Mouse (Mus musculus): ENCODE measurements around the gene Maml2. TPM values are rescaled to one million over a fixed set of nuclear protein-coding genes. Genes with fewer than 3 reads are reported as not detected.

Gene Maml2
- polyA plus RNA-seq, 1 experiment from 2014 or later, result 7.3 TPM

DNA sequence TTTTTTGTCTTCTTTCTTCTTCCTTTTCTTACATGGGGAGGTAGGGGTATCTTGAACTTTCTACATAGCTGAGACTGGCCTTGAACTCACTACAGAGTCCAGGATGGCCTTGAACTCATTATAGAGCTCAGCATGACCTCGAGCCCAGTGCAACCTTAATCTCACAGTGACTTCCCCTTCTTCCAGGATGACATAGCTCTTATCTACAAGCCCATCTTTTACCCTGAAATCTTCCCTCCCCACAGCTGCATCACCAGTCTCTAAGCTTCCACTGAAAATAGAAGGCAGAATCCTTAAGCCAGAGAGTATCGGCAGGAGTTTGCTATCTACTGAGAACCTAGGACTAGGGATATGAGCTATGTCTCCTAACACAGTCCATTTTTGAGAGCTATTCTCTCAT lies 375.5 kb downstream of the Maml2 start:
- no peak for DNase-seq (ENCODE audit: low spot score)
- no peak overlapping the region for H3K27ac ChIP-seq

GRCm38 (mm10) chr9:13678026-13678425 lies 380.3 kb downstream of the Maml2 start:
- 79% methylated on average over 2 of the region's 2 CpGs for WGBS
- Histone ChIP-seq H3K4me1 (peaks cover 11% of the 10 kb centered on the region), H3K27ac (no peak overlapping the region), H3K4me3 (no peak overlapping the region), H3K9me3 (no peaks in the 10 kb centered on the region), H3K27me3 (ENCODE audit: insufficient read depth, poor library complexity, severe bottlenecking) (no peaks in the 10 kb centered on the region), H3K36me3 (no peaks in the 10 kb centered on the region)
- no peak for DNase-seq (ENCODE audit: low spot score)

More for the DNA sequence above, 375.5 kb downstream of the Maml2 start:
- Histone ChIP-seq H3K27me3 (ENCODE audit: insufficient read depth, poor library complexity, severe bottlenecking) (no peaks in the 10 kb centered on the region), H3K36me3 (no peaks in the 10 kb centered on the region), H3K9me3 (no peaks in the 10 kb centered on the region), H3K4me1 (peaks cover 3% of the 10 kb centered on the region; the same call in 1 of the 2 replicates), H3K4me3 (no peak overlapping the region)
- 69% methylated on average over 2 of the region's 2 CpGs for whole genome bisulfite sequencing

- no peak for DNase-seq (ENCODE audit: low spot score)
- 90% methylated on average over 2 of the region's 2 CpGs for WGBS
- Histone ChIP-seq H3K27ac (no peak overlapping the region), H3K9me3 (no peaks in the 10 kb centered on the region), H3K4me1 (peaks cover 11% of the 10 kb centered on the region), H3K36me3 (no peaks in the 10 kb centered on the region), H3K27me3 (ENCODE audit: insufficient read depth, poor library complexity, severe bottlenecking) (no peaks in the 10 kb centered on the region), H3K4me3 (no peak overlapping the region)
Observed at GRCm38 (mm10) chr9:13679696-13680095, 381.9 kb downstream of the Maml2 start.

DNA sequence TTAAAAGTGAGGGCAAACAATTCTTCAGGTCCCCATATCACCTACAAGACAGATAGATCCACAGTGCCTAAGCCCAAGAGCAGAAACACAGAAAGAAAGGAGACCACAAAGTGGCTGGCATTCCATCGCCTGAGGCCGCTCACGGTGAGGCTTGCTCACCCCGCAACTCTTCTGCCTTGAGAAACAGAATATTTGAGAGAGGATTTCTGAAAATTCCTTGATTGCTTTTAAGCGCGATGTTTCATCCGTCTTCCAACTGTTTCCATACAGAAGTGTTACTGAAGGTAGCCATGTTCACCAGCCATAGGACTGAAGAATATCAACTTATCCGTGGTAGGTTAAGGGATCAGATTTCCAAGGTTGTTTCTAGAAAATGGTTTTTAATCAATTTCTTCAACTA lies 383.4 kb downstream of the Maml2 start:
- Histone ChIP-seq H3K27me3 (ENCODE audit: insufficient read depth, poor library complexity, severe bottlenecking) (no peaks in the 10 kb centered on the region), H3K4me3 (no peak overlapping the region), H3K27ac (peak overlapping the region; percentile 53; the same call in 1 of the 2 replicates), H3K36me3 (no peaks in the 10 kb centered on the region), H3K9me3 (no peaks in the 10 kb centered on the region), H3K4me1 (peaks cover 11% of the 10 kb centered on the region)
- 85% methylated on average over 8 of the region's 8 CpGs for WGBS
- no peak for DNase-seq (ENCODE audit: low spot score)

- Histone ChIP-seq H3K36me3 (no peaks in the 10 kb centered on the region), H3K27me3 (ENCODE audit: insufficient read depth, poor library complexity, severe bottlenecking) (no peaks in the 10 kb centered on the region), H3K27ac (peak overlapping the region; percentile 53; the same call in 1 of the 2 replicates), H3K9me3 (no peaks in the 10 kb centered on the region), H3K4me3 (peak overlapping the region; percentile 15; the same call in 1 of the 2 replicates), H3K4me1 (peaks cover 13% of the 10 kb centered on the region)
- WGBS, result 21% methylated on average over 8 of the region's 8 CpGs
- peak; percentile 84 for DNase-seq (ENCODE audit: low spot score)
Observed at GRCm38 (mm10) chr9:13681581-13682038, 383.9 kb downstream of the Maml2 start.

DNA sequence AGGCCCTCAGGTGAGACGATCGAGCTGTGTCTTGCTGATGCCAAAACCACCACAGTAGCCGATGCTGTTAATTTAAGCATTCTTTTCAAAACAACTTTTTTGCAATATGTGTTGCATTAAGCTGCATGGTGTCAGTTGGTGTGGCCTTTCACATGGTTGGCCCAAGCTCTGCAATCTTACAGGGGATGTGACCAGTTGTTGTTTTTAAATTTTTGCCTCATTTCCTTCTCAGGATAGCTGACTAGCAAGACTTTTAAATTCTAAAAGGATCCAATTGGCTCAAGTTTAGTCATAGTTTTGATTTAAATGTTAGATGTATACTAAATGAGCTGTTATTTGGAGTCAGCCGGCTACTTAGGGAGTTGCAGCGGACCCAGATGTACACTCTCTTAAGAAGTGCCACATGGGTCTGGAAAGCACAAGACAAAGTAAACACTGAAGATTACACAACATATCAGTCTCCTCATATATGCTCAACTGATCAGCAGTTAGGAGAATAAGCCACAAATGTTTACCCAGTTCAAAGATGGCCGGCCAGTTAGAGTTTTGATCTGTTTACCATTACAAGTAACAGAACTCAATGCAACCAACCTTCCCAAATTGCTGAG lies 386.7 kb downstream of the Maml2 start:
- Histone ChIP-seq H3K4me3 (no peak overlapping the region), H3K36me3 (no peaks in the 10 kb centered on the region), H3K27ac (no peak overlapping the region), H3K27me3 (ENCODE audit: insufficient read depth, poor library complexity, severe bottlenecking) (no peaks in the 10 kb centered on the region), H3K9me3 (no peaks in the 10 kb centered on the region), H3K4me1 (peaks cover 32% of the 10 kb centered on the region)
- no peak for DNase-seq (ENCODE audit: low spot score)
- 91% methylated on average over 6 of the region's 6 CpGs for WGBS

GRCm38 (mm10) chr9:13686977-13687659 lies 389.4 kb downstream of the Maml2 start:
- no peak overlapping the region for H3K4me3 ChIP-seq
- H3K27ac ChIP-seq, result no peak overlapping the region
- no peaks in the 10 kb centered on the region for H3K27me3 ChIP-seq (ENCODE audit: insufficient read depth, poor library complexity, severe bottlenecking)
- no peaks in the 10 kb centered on the region for H3K9me3 ChIP-seq
- 88% methylated on average over 19 of the region's 19 CpGs for WGBS
- no peaks in the 10 kb centered on the region for H3K36me3 ChIP-seq
- DNase-seq (ENCODE audit: low spot score), result no peak
- peaks cover 34% of the 10 kb centered on the region for H3K4me1 ChIP-seq

- WGBS, result 67% methylated on average over 9 of the region's 9 CpGs
- DNase-seq (ENCODE audit: low spot score), result peak; percentile 14
Observed at GRCm38 (mm10) chr9:13688997-13689396, 391.2 kb downstream of the Maml2 start.

DNA sequence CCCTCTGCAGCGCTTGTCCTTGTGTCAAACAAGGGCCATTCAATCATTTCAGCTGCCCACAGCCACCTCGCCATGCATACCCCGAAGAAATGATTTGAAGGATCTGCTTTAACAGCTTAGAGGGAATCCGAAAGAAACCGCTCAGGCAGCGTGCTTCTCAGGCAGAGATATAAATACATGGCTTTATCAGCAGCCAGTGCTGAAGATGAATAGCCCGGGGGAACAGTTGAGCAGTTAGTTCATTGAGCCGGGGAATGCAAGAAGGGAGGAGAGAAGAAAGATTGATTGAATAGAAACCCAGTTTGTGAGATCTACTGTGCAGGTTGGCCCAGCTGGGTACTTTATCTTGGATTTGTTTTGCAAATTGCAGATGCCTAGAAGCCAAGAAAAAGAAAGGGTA lies 392.6 kb downstream of the Maml2 start:
- Histone ChIP-seq H3K4me3 (peak overlapping the region; percentile 12; the same call in 1 of the 2 replicates), H3K9me3 (no peaks in the 10 kb centered on the region), H3K4me1 (peaks cover 47% of the 10 kb centered on the region), H3K36me3 (no peaks in the 10 kb centered on the region), H3K27ac (peak overlapping the region; percentile 62), H3K27me3 (ENCODE audit: insufficient read depth, poor library complexity, severe bottlenecking) (no peaks in the 10 kb centered on the region)
- WGBS, result 22% methylated on average over 8 of the region's 8 CpGs
- DNase-seq (ENCODE audit: low spot score), result peak; percentile 74

More at GRCm38 (mm10) chr9:13688997-13689396, 391.2 kb downstream of the Maml2 start:
- Histone ChIP-seq H3K27ac (no peak overlapping the region), H3K27me3 (ENCODE audit: insufficient read depth, poor library complexity, severe bottlenecking) (no peaks in the 10 kb centered on the region), H3K36me3 (no peaks in the 10 kb centered on the region), H3K9me3 (no peaks in the 10 kb centered on the region), H3K4me3 (no peak overlapping the region), H3K4me1 (peaks cover 34% of the 10 kb centered on the region)

DNA sequence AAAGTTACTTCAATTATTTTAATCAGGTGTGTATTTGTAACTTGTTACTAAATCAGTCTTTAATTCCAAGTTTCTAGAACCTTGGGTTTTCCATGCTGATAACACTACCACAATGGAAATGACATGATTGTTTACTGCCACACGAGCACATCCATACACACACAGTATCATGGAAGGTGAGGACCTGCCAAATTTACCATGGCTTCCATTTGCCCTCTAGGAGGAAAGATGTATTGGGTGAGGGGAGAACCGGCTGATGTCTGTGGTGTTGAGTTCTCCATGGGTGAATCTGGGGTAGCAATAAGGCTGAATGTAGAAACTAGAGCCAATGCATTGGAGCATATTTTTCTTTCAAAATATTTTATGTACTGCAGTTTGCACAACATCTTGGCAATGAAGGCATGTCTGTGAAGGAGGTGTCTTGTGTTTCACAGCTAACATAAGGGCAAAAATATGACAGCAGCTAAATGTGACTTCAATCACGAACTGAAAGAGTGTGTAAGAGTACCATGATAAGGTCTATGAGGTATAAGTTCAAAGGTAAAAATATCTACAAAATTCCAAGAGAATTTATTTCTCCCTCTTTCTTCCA lies 396.0 kb downstream of the Maml2 start:
- H3K36me3 ChIP-seq, result no peaks in the 10 kb centered on the region
- H3K27ac ChIP-seq, result no peak overlapping the region
- DNase-seq (ENCODE audit: low spot score), result no peak
- no peaks in the 10 kb centered on the region for H3K9me3 ChIP-seq
- H3K4me1 ChIP-seq, result peaks cover 38% of the 10 kb centered on the region
- H3K4me3 ChIP-seq, result no peak overlapping the region
- no peaks in the 10 kb centered on the region for H3K27me3 ChIP-seq (ENCODE audit: insufficient read depth, poor library complexity, severe bottlenecking)
- 78% methylated on average over 3 of the region's 3 CpGs for WGBS

DNA sequence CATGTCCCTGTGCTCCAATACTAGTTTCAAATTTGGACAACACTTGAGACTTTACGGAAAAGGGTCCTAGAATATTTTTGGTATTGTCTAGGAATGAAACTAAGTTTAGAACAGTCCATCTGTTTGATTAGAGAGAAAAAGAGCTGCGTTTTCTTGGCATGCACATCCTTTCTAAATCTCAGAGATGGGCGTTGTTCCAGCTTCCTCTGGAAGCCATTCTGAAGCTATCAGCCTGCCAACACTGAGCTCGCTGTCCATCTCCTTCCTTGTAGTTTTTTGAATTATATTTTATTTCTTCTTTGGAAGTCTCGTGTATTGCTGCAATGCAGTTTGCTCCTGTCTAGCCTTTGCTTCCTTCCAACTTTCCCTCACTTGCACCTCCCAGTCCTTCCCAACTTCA lies 396.5 kb downstream of the Maml2 start:
- H3K4me1 ChIP-seq, result peaks cover 33% of the 10 kb centered on the region
- H3K9me3 ChIP-seq, result no peaks in the 10 kb centered on the region
- WGBS, result 50% methylated on average over 5 of the region's 5 CpGs
- H3K27me3 ChIP-seq (ENCODE audit: insufficient read depth, poor library complexity, severe bottlenecking), result no peaks in the 10 kb centered on the region
- no peak overlapping the region for H3K27ac ChIP-seq
- H3K4me3 ChIP-seq, result no peak overlapping the region
- DNase-seq (ENCODE audit: low spot score), result no peak
- H3K36me3 ChIP-seq, result no peaks in the 10 kb centered on the region

- 0 out of 2 replicates have a peak overlapping the region, but pooled peaks have one; percentile 2 for H3K27ac ChIP-seq
- H3K36me3 ChIP-seq, result no peaks in the 10 kb centered on the region
- 82% methylated on average over 4 of the region's 4 CpGs for WGBS
- H3K27me3 ChIP-seq (ENCODE audit: insufficient read depth, poor library complexity, severe bottlenecking), result no peaks in the 10 kb centered on the region
- H3K4me1 ChIP-seq, result peaks cover 22% of the 10 kb centered on the region
- no peak overlapping the region for H3K4me3 ChIP-seq
- H3K9me3 ChIP-seq, result no peaks in the 10 kb centered on the region
- DNase-seq (ENCODE audit: low spot score), result no peak
Observed at GRCm38 (mm10) chr9:13697041-13697811, 399.5 kb downstream of the Maml2 start.

Data from heart, embryonic 10.5 days (tissue).